Mouse (Mus musculus) embryonic facial prominence, embryonic 15.5 days (tissue): ENCODE measurements around the gene Slc8a1. TPM values are rescaled to one million over a fixed set of nuclear protein-coding genes. Genes with fewer than 3 reads are reported as not detected.
A peak's percentile ranks its signal among the peaks of the same experiment; 100 is the strongest.

ENCODE experiments used
- ATAC-seq: fragments of 200-750 bp; cut with Nextera tagmentation; 2 replicates; pipeline ENCODE4 v1.8.0; 2017; ENCODE audit warnings: low read depth, moderate TSS enrichment; ENCODE audit not compliant: insufficient number of reproducible peaks, low FRiP score, low TSS enrichment
- H3K27ac ChIP-seq: fragments of 300-500 bp; sonication (generic); replicated peaks from 2 replicates; pipeline ENCODE4 v1.5.1; 2015; ENCODE audit warnings: mild to moderate bottlenecking, inconsistent platforms
- H3K27me3 ChIP-seq: fragments of 300-500 bp; sonication (generic); 2 replicates; pipeline ENCODE4 v1.6.1; 2015; ENCODE audit warnings: inconsistent platforms
- H3K36me3 ChIP-seq: fragments of 300-500 bp; sonication (generic); 2 replicates; pipeline ENCODE4 v1.6.1; 2015; ENCODE audit warnings: mild to moderate bottlenecking, inconsistent platforms
- H3K4me1 ChIP-seq: fragments of 300-500 bp; sonication (generic); 2 replicates; pipeline ENCODE4 v1.6.1; 2015; ENCODE audit warnings: inconsistent platforms
- H3K4me2 ChIP-seq: fragments of 300-500 bp; sonication (generic); replicated peaks from 2 replicates; pipeline ENCODE4 v1.6.1; 2015; ENCODE audit warnings: mild to moderate bottlenecking, inconsistent platforms
- H3K4me3 ChIP-seq: fragments of 300-500 bp; sonication (generic); replicated peaks from 2 replicates; pipeline ENCODE4 v1.5.1; 2015; ENCODE audit warnings: mild to moderate bottlenecking, inconsistent platforms
- H3K9ac ChIP-seq: fragments of 300-500 bp; sonication (generic); 2 replicates; pipeline ENCODE4 v1.6.1; 2015; ENCODE audit warnings: inconsistent platforms
- H3K9me3 ChIP-seq: fragments of 300-500 bp; sonication (generic); replicated peaks from 2 replicates; pipeline ENCODE4 v1.6.1; 2016; ENCODE audit warnings: inconsistent platforms
- WGBS: fragments of 180-500 bp; shearing (Covaris S2); methylation state at CpG from one replicate; pipeline ENCODE4 v1.1.7; 2015; 5-methylcytosine and 5-hydroxymethylcytosine counted together
- polyA plus RNA-seq: library from polyadenylated mRNA; unstranded; fragments of >200 nt; fragmentation: Nextera tagmentation; extraction: Ambion mirVana; gene quantifications from 2 replicates; pipeline ENCODE4 v1.2.1, GENCODE M21; 2015

The Slc8a1 gene
- polyA plus RNA-seq, 1 experiment from 2014 or later = 3.3 TPM

DNA sequence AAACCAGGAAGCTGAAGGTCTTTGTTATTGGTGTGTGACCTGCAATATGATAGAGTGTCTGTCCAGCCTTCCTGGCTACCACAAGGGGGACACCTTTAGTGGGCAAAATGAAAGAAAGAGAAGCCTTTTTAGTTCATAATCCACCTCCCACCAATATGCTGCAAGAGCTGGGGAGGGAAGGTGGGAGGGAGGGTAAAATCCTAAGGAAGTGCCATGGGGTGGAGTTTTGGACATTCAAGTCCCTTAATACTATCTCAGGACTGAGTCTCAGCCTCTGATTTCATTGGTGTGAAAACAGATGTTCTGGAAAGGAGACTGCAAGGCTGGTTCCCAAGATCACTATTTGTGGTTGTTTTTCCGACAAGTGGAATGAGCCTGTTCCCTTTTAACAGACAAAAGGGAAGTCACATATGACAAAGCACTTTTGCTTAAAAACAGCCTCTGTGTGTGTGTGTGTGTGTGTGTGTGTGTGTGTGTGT is 25.9 kb downstream of the Slc8a1 start:
- no peak overlapping the region for H3K27ac ChIP-seq
- 43% methylated on average over 1 of the region's 1 CpGs for WGBS

DNA sequence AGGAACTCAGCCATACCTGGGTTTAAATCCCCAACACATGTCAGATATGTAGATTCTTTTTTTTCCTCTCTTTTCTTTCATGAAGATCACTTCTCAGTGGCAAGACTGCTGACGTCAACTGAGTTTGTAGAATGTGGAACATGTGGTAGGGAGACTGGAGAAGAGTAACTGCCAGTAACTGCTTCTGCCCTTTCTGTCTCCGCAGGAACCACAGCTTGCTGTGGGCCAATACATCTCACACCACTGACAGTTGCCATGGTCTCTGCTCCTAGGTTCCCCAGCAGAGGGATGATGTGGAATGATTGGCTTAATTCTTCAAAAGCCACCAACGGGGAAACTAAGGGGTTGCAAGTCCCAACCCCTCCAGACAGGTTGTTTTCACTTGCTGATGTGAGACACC is 33.4 kb downstream of the Slc8a1 start:
- Histone ChIP-seq H3K27ac (no peak overlapping the region), H3K27me3 (no peaks in the 10 kb centered on the region), H3K9ac (no peak overlapping the region), H3K4me3 (no peak overlapping the region), H3K4me1 (no peaks in the 10 kb centered on the region), H3K36me3 (no peaks in the 10 kb centered on the region), H3K4me2 (no peak overlapping the region), H3K9me3 (no peaks in the 10 kb centered on the region)
- no peak for ATAC-seq
- 49% methylated on average over 3 of the region's 3 CpGs for WGBS

More for the DNA sequence above, 25.9 kb downstream of the Slc8a1 start:
- H3K27me3 ChIP-seq = no peaks in the 10 kb centered on the region
- ATAC-seq = no peak
- no peaks in the 10 kb centered on the region for H3K4me1 ChIP-seq
- no peak overlapping the region for H3K4me3 ChIP-seq
- H3K4me2 ChIP-seq = no peak overlapping the region
- H3K9me3 ChIP-seq = no peaks in the 10 kb centered on the region
- no peaks in the 10 kb centered on the region for H3K36me3 ChIP-seq
- H3K9ac ChIP-seq = no peak overlapping the region

GRCm38 (mm10) chr17:81703258-81703657 is 34.9 kb downstream of the Slc8a1 start:
- Histone ChIP-seq H3K27me3 (no peaks in the 10 kb centered on the region), H3K4me3 (no peak overlapping the region), H3K36me3 (no peaks in the 10 kb centered on the region), H3K9me3 (no peaks in the 10 kb centered on the region), H3K9ac (no peak overlapping the region), H3K4me2 (no peak overlapping the region), H3K4me1 (no peaks in the 10 kb centered on the region), H3K27ac (no peak overlapping the region)
- WGBS = 72% methylated on average over 2 of the region's 2 CpGs
- ATAC-seq = no peak

- H3K4me1 ChIP-seq = no peaks in the 10 kb centered on the region
- H3K4me3 ChIP-seq = no peak overlapping the region
- H3K9me3 ChIP-seq = no peaks in the 10 kb centered on the region
- 89% methylated on average over 4 of the region's 4 CpGs for WGBS
- H3K9ac ChIP-seq = no peak overlapping the region
- ATAC-seq = no peak
- H3K36me3 ChIP-seq = no peaks in the 10 kb centered on the region
- H3K4me2 ChIP-seq = no peak overlapping the region
- no peaks in the 10 kb centered on the region for H3K27me3 ChIP-seq
- H3K27ac ChIP-seq = no peak overlapping the region
Observed at GRCm38 (mm10) chr17:81701701-81702100, 36.5 kb downstream of the Slc8a1 start.

DNA sequence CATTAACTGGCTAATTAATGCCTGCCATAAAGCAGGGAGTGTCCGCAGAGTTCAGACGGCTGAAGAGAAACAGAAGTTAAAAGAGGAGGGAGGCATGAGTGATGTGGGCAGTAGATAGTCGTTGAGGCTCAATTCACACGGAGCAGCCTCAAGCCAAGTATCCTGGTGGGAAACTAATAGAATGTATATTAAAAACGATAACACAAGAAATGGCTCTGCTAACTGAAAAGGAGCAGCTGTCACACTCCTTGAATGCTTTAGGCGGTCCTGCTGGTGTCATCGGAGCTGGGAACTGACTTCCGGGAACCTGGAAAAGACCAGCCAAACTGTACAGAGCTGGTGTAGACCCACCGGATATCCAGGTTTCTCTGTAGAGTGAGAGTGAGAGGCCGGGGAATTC is 39.4 kb downstream of the Slc8a1 start:
- H3K27me3 ChIP-seq = no peaks in the 10 kb centered on the region

DNA sequence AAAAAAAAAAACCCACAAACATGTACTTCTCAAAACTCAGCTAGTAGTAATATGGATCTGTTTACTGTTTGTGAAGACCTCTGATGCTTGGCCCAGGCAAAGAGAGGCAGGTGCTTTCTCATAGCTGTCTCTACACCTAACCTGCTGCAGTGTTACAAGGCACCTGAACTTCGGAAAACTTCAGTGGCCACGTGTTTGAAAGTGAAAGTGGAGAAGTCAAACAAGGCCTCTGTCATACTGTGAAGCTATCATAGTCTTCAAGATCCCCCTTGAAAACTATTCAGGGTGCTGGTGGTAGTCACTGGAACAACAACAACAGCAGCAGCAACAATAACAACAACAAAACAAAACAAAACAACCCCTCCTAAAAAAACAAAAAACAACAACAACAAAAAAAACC is 40.5 kb downstream of the Slc8a1 start:
- WGBS = 60% methylated on average over 2 of the region's 2 CpGs
- H3K27me3 ChIP-seq = no peaks in the 10 kb centered on the region
- no peak for ATAC-seq
- no peak overlapping the region for H3K9ac ChIP-seq
- H3K27ac ChIP-seq = no peak overlapping the region
- no peaks in the 10 kb centered on the region for H3K4me1 ChIP-seq
- no peak overlapping the region for H3K4me3 ChIP-seq
- H3K36me3 ChIP-seq = no peaks in the 10 kb centered on the region
- no peaks in the 10 kb centered on the region for H3K9me3 ChIP-seq
- H3K4me2 ChIP-seq = no peak overlapping the region

More for the DNA sequence above, 39.4 kb downstream of the Slc8a1 start:
- H3K4me1 ChIP-seq = no peaks in the 10 kb centered on the region
- 52% methylated on average over 10 of the region's 10 CpGs for WGBS
- no peaks in the 10 kb centered on the region for H3K36me3 ChIP-seq
- no peak overlapping the region for H3K4me3 ChIP-seq
- no peaks in the 10 kb centered on the region for H3K9me3 ChIP-seq
- H3K4me2 ChIP-seq = no peak overlapping the region
- ATAC-seq = no peak
- no peak overlapping the region for H3K27ac ChIP-seq
- H3K9ac ChIP-seq = no peak overlapping the region

GRCm38 (mm10) chr17:81694977-81695376 is 43.2 kb downstream of the Slc8a1 start:
- Histone ChIP-seq H3K4me3 (no peak overlapping the region), H3K4me1 (no peaks in the 10 kb centered on the region), H3K9me3 (no peaks in the 10 kb centered on the region), H3K4me2 (no peak overlapping the region), H3K27ac (no peak overlapping the region), H3K9ac (no peak overlapping the region), H3K27me3 (no peaks in the 10 kb centered on the region), H3K36me3 (no peaks in the 10 kb centered on the region)
- no peak for ATAC-seq
- WGBS = 85% methylated on average over 1 of the region's 1 CpGs

DNA sequence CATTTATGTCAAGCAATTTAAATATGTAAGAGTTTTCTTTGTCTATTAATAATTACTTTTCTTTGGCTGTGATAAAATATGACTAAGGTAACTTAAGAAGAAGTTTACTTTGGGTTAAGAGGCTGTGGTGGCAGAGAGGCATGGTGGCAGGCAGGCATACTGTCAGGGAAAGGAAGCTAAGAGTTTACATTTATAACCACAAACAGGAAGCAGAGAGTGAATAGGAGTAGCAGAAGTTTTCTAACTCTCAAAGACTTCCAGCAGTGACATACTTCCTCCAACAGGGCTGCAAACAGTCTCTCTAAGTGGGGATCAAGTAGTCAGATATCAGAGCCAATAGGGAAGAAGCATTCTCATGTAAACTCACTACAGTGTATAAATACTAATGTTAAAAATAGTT is 58.6 kb downstream of the Slc8a1 start:
- Histone ChIP-seq H3K27ac (no peak overlapping the region), H3K9me3 (no peaks in the 10 kb centered on the region), H3K9ac (no peak overlapping the region), H3K27me3 (no peaks in the 10 kb centered on the region), H3K4me1 (no peaks in the 10 kb centered on the region), H3K36me3 (no peaks in the 10 kb centered on the region), H3K4me3 (no peak overlapping the region), H3K4me2 (no peak overlapping the region)
- no peak for ATAC-seq

DNA sequence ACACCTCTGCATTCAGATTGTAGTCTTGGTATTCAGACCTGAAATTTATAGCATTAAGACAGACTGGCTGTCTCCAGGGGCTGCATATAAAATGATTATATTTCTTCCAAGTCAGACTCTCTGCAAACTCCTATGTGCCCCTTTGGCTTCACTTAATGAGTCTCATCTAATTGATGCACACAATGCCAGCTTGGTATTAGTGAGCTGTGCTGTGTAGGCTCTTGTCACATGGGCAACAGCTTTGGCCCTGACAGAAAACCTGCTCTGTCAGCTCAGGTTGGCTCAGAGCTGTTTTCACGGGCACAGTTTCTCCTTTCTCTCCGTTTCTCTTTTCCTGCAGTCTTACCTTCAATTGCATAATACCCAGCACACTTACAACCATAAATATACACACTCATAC is 60.7 kb downstream of the Slc8a1 start:
- Histone ChIP-seq H3K36me3 (no peaks in the 10 kb centered on the region), H3K4me3 (no peak overlapping the region), H3K4me2 (no peak overlapping the region), H3K27ac (no peak overlapping the region), H3K9me3 (no peaks in the 10 kb centered on the region), H3K27me3 (peaks cover 12% of the 10 kb centered on the region), H3K4me1 (no peaks in the 10 kb centered on the region), H3K9ac (no peak overlapping the region)
- 58% methylated on average over 2 of the region's 2 CpGs for WGBS
- no peak for ATAC-seq

DNA sequence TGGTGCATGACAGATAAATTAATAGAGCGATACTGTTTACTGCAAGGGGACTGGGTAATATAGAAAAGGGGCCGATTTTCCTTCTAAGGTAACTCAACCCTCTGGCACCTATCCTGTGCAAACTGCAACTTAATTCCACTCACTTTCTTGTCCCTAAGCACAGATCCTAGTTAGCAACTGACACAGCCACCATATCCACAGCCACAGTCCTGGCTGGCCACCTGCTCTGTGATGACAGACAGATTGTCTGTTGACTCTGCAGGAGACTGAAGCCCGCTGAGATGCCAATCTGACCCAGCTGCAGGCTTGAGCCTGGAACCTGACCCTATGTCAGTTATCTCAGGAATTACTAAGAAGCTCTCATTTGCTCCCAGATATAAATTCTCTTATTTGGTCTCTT is 62.0 kb downstream of the Slc8a1 start:
- peak; percentile 65 for ATAC-seq
- WGBS = 61% methylated on average over 3 of the region's 3 CpGs

DNA sequence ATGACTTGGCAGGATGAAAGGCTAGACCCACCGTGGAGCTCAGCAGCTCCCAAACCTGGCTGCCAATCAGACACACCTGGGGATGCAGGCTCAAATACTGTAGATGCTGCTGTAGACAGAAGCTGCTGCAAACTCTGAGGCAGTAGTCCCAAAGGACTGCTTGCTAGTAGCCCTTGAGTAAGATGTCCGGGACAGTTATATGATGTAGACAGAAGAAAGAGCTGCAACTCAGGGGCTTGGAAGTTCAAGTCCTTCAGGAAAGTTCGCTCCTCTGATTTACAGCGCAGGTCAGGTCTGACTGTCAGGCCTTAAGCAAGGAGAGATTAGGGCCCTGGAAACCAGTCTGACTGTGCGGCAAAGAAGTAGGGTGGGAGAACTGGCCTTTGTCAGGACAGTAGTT is 66.9 kb downstream of the Slc8a1 start:
- Histone ChIP-seq H3K4me2 (no peak overlapping the region), H3K27ac (no peak overlapping the region), H3K9ac (no peak overlapping the region), H3K27me3 (peaks cover 31% of the 10 kb centered on the region), H3K36me3 (no peaks in the 10 kb centered on the region), H3K4me1 (peaks cover 9% of the 10 kb centered on the region; the same call in 1 of the 2 replicates), H3K9me3 (no peaks in the 10 kb centered on the region), H3K4me3 (no peak overlapping the region)
- ATAC-seq = no peak
- 36% methylated on average over 5 of the region's 5 CpGs for WGBS

More for the DNA sequence above, 62.0 kb downstream of the Slc8a1 start:
- Histone ChIP-seq H3K27me3 (peaks cover 25% of the 10 kb centered on the region), H3K36me3 (no peaks in the 10 kb centered on the region), H3K27ac (no peak overlapping the region), H3K4me2 (no peak overlapping the region), H3K9me3 (no peaks in the 10 kb centered on the region), H3K9ac (no peak overlapping the region), H3K4me1 (no peaks in the 10 kb centered on the region), H3K4me3 (no peak overlapping the region)

GRCm38 (mm10) chr17:81669816-81670691 is 68.1 kb downstream of the Slc8a1 start:
- whole genome bisulfite sequencing = under 1% methylated on average over 44 of the region's 84 CpGs
- Histone ChIP-seq H3K27ac (peak overlapping the region; percentile 86), H3K27me3 (peaks cover 31% of the 10 kb centered on the region), H3K9ac (peak overlapping the region; percentile 70), H3K4me3 (peak overlapping the region; percentile 76), H3K4me2 (peak overlapping the region; percentile 96), H3K4me1 (peaks cover 9% of the 10 kb centered on the region; the same call in 1 of the 2 replicates), H3K36me3 (no peaks in the 10 kb centered on the region), H3K9me3 (no peaks in the 10 kb centered on the region)
- peak; percentile 82 for ATAC-seq
